ENCODE assay signal across 19 mouse cellular contexts in the genomic region with DNA sequence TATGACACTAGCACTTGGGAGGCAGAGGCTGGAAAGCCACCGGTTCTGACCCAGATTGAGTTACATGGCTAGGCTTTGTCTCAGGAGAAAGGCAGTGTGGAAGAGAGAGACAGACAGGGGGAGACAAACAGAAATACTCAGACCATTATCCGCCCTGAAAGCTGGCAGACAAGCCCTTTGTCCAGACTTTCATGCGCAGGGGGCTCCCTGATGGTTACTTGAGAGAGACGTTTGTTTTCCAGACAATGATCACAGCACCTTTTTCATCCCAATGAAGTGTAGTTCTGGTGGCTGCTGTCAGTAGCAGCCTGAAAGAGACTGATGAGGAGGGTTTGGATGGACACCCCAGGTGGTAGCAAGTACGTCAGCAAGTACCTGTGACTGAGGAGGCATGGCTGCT.
"Had no signal": no experiment of that assay in that cellular context is flagged by ENCODE, and none has a peak within 500 bp of the region (broad histone marks: within the 10 kb centered on the region; RNA-seq: fewer than 3 reads in every experiment).

No protein-coding gene starts in this region.

- H3K4me2 ChIP-seq: liver, embryonic 13.5 days; midbrain, embryonic 13.5 days; neural tube, embryonic 12.5 days; neural tube, embryonic 15.5 days; stomach, embryonic 15.5 days had no signal

- H3K4me3 ChIP-seq: left cerebral cortex, adult 2 months; liver, embryonic 13.5 days; midbrain, embryonic 13.5 days; neural tube, embryonic 12.5 days; neural tube, embryonic 15.5 days; stomach, embryonic 15.5 days had no signal

- H3K9ac ChIP-seq: liver, embryonic 13.5 days; midbrain, embryonic 13.5 days; neural tube, embryonic 12.5 days; neural tube, embryonic 15.5 days; stomach, embryonic 15.5 days had no signal

- H3K9me3 ChIP-seq: liver, embryonic 13.5 days; midbrain, embryonic 13.5 days; neural tube, embryonic 12.5 days; neural tube, embryonic 15.5 days; stomach, embryonic 15.5 days had no signal

- ATAC-seq: midbrain, embryonic 13.5 days had no signal

- DNase-seq: kidney, adult 9 months; kidney, postnatal 14 days; kidney, postnatal 4 days; layer of hippocampus, postnatal 36 days; liver, embryonic 13.5 days; lung, adult 2 months; lung, postnatal 14 days; right cerebral cortex, adult 18-20 months; right cerebral cortex, postnatal 25 days; spleen, adult 18-20 months; thymus, adult 2 months; thymus, postnatal 14 days; thymus, postnatal 4 days had no signal

- H3K27ac ChIP-seq: left cerebral cortex, adult 2 months; liver, embryonic 13.5 days; macrophage; midbrain, embryonic 13.5 days; neural tube, embryonic 12.5 days; neural tube, embryonic 15.5 days; stomach, embryonic 15.5 days had no signal

- H3K36me3 ChIP-seq: liver, embryonic 13.5 days; neural tube, embryonic 12.5 days; neural tube, embryonic 15.5 days; stomach, embryonic 15.5 days had no signal

- H3K27me3 ChIP-seq: liver, embryonic 13.5 days; midbrain, embryonic 13.5 days; neural tube, embryonic 12.5 days; neural tube, embryonic 15.5 days; stomach, embryonic 15.5 days had no signal
